Mouse (Mus musculus): ENCODE measurements around the gene Ptbp3. TPM values are rescaled to one million over a fixed set of nuclear protein-coding genes. Genes with fewer than 3 reads are reported as not detected.

Gene Ptbp3
- total and polyA plus RNA-seq, 3 experiments: 13.2 to 27.0 (median 25.0) TPM

GRCm38 (mm10) chr4:59585097-59585496 is 35.9 kb upstream of the Ptbp3 start:
- Histone ChIP-seq H3K27ac (peak overlapping the region; percentile 90), H3K27me3 (ENCODE audit: control insufficient read depth, insufficient read depth, low read length) (no peaks in the 10 kb centered on the region), H3K4me3 (no peak overlapping the region), H3K36me3 (ENCODE audit: control insufficient read depth, insufficient read depth, low read length) (peaks cover 13% of the 10 kb centered on the region), H3K79me2 (replicated peaks; ENCODE audit: control insufficient read depth, insufficient read depth, low read length) (no peaks in the 10 kb centered on the region; the same call in 1 of the 2 replicates), H3K4me1 (ENCODE audit: control insufficient read depth, insufficient read depth, low read length) (no peaks in the 10 kb centered on the region; the same call in none of the 2 replicates), H3K9ac (ENCODE audit: low read depth, low read length) (no peak overlapping the region)
- intact Hi-C loops (cut with DNase I): no loop called here
- peak; percentile 34 to 68 for DNase-seq
- TF ChIP-seq CTCF (IDR thresholded peaks at IDR 0.05): no peak
- peak; percentile 61; the same call in 1 of the 2 replicates for TF ChIP-seq EP300 (IDR thresholded peaks at IDR 0.05; ENCODE audit: insufficient read depth, low read depth, low read length)
- WGBS: 63% methylated on average over 5 of the region's 5 CpGs

GRCm38 (mm10) chr4:59582186-59582585 is 33.0 kb upstream of the Ptbp3 start:
- H3K4me1 ChIP-seq (ENCODE audit: control insufficient read depth, insufficient read depth, low read length): no peaks in the 10 kb centered on the region; the same call in none of the 2 replicates
- no peaks in the 10 kb centered on the region for H3K79me2 ChIP-seq (replicated peaks; ENCODE audit: control insufficient read depth, insufficient read depth, low read length)
- H3K27me3 ChIP-seq (ENCODE audit: control insufficient read depth, insufficient read depth, low read length): no peaks in the 10 kb centered on the region
- H3K9ac ChIP-seq (ENCODE audit: low read depth, low read length): peak overlapping the region; percentile 59
- H3K27ac ChIP-seq: peak overlapping the region; percentile 90
- peak overlapping the region; percentile 83 for H3K4me3 ChIP-seq
- DNase-seq: no peak
- intact Hi-C loops (cut with DNase I): no loop called here
- H3K36me3 ChIP-seq (ENCODE audit: control insufficient read depth, insufficient read depth, low read length): peaks cover 13% of the 10 kb centered on the region
- WGBS: 24% methylated on average over 6 of the region's 6 CpGs
- TF ChIP-seq POLR2A (IDR thresholded peaks at IDR 0.05; ENCODE audit: insufficient read depth, low read depth, low read length) (no peak), CTCF (IDR thresholded peaks at IDR 0.05) (no peak), EP300 (IDR thresholded peaks at IDR 0.05; ENCODE audit: insufficient read depth, low read depth, low read length) (no peak)

- DNase-seq: peak; percentile 96 to 98
- Histone ChIP-seq H3K79me2 (replicated peaks; ENCODE audit: control insufficient read depth, insufficient read depth, low read length) (no peaks in the 10 kb centered on the region), H3K27ac (peak within 1 kb of the TSS; percentile 90), H3K36me3 (ENCODE audit: control insufficient read depth, insufficient read depth, low read length) (peaks cover 8% of the 10 kb centered on the region), H3K4me1 (ENCODE audit: control insufficient read depth, insufficient read depth, low read length) (no peaks in the 10 kb centered on the region; the same call in 1 of the 2 replicates), H3K4me3 (peak within 1 kb of the TSS; percentile 83), H3K27me3 (ENCODE audit: control insufficient read depth, insufficient read depth, low read length) (no peaks in the 10 kb centered on the region), H3K9ac (ENCODE audit: low read depth, low read length) (peak within 1 kb of the TSS; percentile 78)
- intact Hi-C loops (cut with DNase I): loop anchor here (2.0 kb wide), 1 partner anchor 33 kb away; the partner anchor contains the start of gene Ptbp3
- TF ChIP-seq POLR2A (IDR thresholded peaks at IDR 0.05; ENCODE audit: insufficient read depth, low read depth, low read length): peak; percentile 93
- no peak for TF ChIP-seq CTCF (IDR thresholded peaks at IDR 0.05)
- WGBS: under 1% methylated on average over 61 of the region's 61 CpGs
Measured at GRCm38 (mm10) chr4:59581314-59582185, 32.4 kb upstream of the Ptbp3 start, which contains the start of gene Hsdl2. Gene Hsdl2, plus strand, starts transcription at chr4:59581563.

- peak overlapping the region; percentile 83 for H3K4me3 ChIP-seq
- peak overlapping the region; percentile 72 for H3K9ac ChIP-seq (ENCODE audit: low read depth, low read length)
- H3K27ac ChIP-seq: peak overlapping the region; percentile 90
- intact Hi-C loops (cut with DNase I): loop anchor here (2.0 kb wide), 1 partner anchor 32 kb away; the partner anchor contains the start of gene Ptbp3
- WGBS: under 1% methylated on average over 23 of the region's 23 CpGs
- H3K36me3 ChIP-seq (ENCODE audit: control insufficient read depth, insufficient read depth, low read length): peaks cover 3% of the 10 kb centered on the region; the same call in 1 of the 2 replicates
- TF ChIP-seq CTCF (IDR thresholded peaks at IDR 0.05) (no peak), EP300 (IDR thresholded peaks at IDR 0.05; ENCODE audit: insufficient read depth, low read depth, low read length) (no peak), POLR2A (IDR thresholded peaks at IDR 0.05; ENCODE audit: insufficient read depth, low read depth, low read length) (no peak)
- no peaks in the 10 kb centered on the region for H3K79me2 ChIP-seq (replicated peaks; ENCODE audit: control insufficient read depth, insufficient read depth, low read length)
- H3K27me3 ChIP-seq (ENCODE audit: control insufficient read depth, insufficient read depth, low read length): no peaks in the 10 kb centered on the region
- peak in 1 of 2 experiments; percentile 28 for DNase-seq
- no peaks in the 10 kb centered on the region; the same call in 1 of the 2 replicates for H3K4me1 ChIP-seq (ENCODE audit: control insufficient read depth, insufficient read depth, low read length)
Measured at GRCm38 (mm10) chr4:59580495-59581281, 31.5 kb upstream of the Ptbp3 start.

GRCm38 (mm10) chr4:59575184-59575958 is 26.2 kb upstream of the Ptbp3 start:
- Histone ChIP-seq H3K4me3 (no peak overlapping the region), H3K9ac (ENCODE audit: low read depth, low read length) (no peak overlapping the region), H3K4me1 (ENCODE audit: control insufficient read depth, insufficient read depth, low read length) (no peaks in the 10 kb centered on the region), H3K36me3 (ENCODE audit: control insufficient read depth, insufficient read depth, low read length) (no peaks in the 10 kb centered on the region), H3K79me2 (replicated peaks; ENCODE audit: control insufficient read depth, insufficient read depth, low read length) (no peaks in the 10 kb centered on the region), H3K27me3 (ENCODE audit: control insufficient read depth, insufficient read depth, low read length) (no peaks in the 10 kb centered on the region), H3K27ac (no peak overlapping the region)
- no peak for DNase-seq
- 73% methylated on average over 11 of the region's 11 CpGs for WGBS
- TF ChIP-seq EP300 (IDR thresholded peaks at IDR 0.05; ENCODE audit: insufficient read depth, low read depth, low read length): no peak
- TF ChIP-seq POLR2A (IDR thresholded peaks at IDR 0.05; ENCODE audit: insufficient read depth, low read depth, low read length): no peak
- TF ChIP-seq CTCF (IDR thresholded peaks at IDR 0.05): no peak
- intact Hi-C loops (cut with DNase I): no loop called here

All from heart, adult 2 months (tissue).